Mouse (Mus musculus) testis, adult 2 months (tissue): ENCODE measurements around the gene Galntl6.

Source experiments
- CTCF ChIP-seq: fragments of 200-500 bp; IDR thresholded peaks from 2 replicates; pipeline ENCODE4 v1.5.1; 2012; ENCODE audit warnings: low read depth, mild to moderate bottlenecking, inconsistent platforms, low read length, moderate library complexity; ENCODE audit not compliant: control insufficient read depth, insufficient read depth, insufficient replicate concordance
- POLR2A ChIP-seq: fragments of 200-500 bp; IDR thresholded peaks from 2 replicates; pipeline ENCODE4 v1.6.1; 2012; ENCODE audit warnings: low read depth, mild to moderate bottlenecking, inconsistent platforms, low read length, moderate library complexity; ENCODE audit not compliant: control insufficient read depth

DNA sequence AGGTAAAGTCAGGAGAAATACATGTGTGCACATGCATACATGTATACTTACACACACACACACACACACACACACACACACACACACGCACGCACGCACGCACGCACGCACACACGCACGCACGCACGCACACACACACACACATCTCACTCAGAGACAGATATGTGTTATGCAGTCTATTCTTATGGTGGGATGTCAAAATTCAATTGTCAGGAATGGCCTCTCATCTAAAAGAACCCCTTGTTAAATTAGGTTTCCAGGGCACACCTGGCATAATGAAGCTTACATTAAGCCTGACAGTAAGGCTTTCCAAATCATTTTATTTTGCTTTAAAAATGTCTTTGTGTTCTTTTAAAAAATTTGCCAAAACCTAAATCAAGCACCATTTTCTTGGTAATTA lies 540.5 kb downstream of the Galntl6 start:
- TF ChIP-seq POLR2A (no peak), CTCF (no peak)
